Mouse (Mus musculus) thymus, adult 2 months (tissue): ENCODE results near the gene Ptpa.

Experiments
- CTCF ChIP-seq: fragments of 200-500 bp; IDR thresholded peaks from 2 replicates; pipeline ENCODE4 v1.5.1; 2012; ENCODE audit warnings: mild to moderate bottlenecking, control low read depth, low read length, moderate library complexity, borderline replicate concordance; ENCODE audit not compliant: control insufficient read depth, poor library complexity, insufficient read depth; ENCODE audit errors: extremely low read depth
- POLR2A ChIP-seq: fragments of 200-500 bp; IDR thresholded peaks from 2 replicates; pipeline ENCODE4 v1.6.1; 2012; ENCODE audit warnings: mild to moderate bottlenecking, low read length, control low read depth, moderate library complexity; ENCODE audit not compliant: control insufficient read depth, poor library complexity, insufficient read depth; ENCODE audit errors: extremely low read depth

- TF ChIP-seq CTCF (no peak), POLR2A (no peak)
Measured at GRCm38 (mm10) chr2:30450530-30450929, 34.7 kb downstream of the Ptpa start.
